Mouse (Mus musculus) embryonic facial prominence, embryonic 12.5 days (tissue): ENCODE data around the gene C1s1. TPM values are rescaled to one million over a fixed set of nuclear protein-coding genes. Genes with fewer than 3 reads are reported as not detected.
"Not testable (repeated sequence)": the region's sequence is repeated elsewhere in the genome, so short reads cannot be mapped to it uniquely, and the experiment has no call there.

ENCODE experiments used
- ATAC-seq: fragments of 200-750 bp; cut with Nextera tagmentation; 2 replicates; pipeline ENCODE4 v1.8.0; 2017; ENCODE audit not compliant: insufficient number of reproducible peaks, insufficient read depth, low FRiP score, low TSS enrichment
- H3K27ac ChIP-seq: fragments of 300-500 bp; sonication (generic); 2 replicates; pipeline ENCODE4 v1.5.1; 2016; ENCODE audit warnings: mild to moderate bottlenecking
- H3K27me3 ChIP-seq: fragments of 300-500 bp; sonication (generic); 2 replicates; pipeline ENCODE4 v1.6.1; 2016; ENCODE audit warnings: mild to moderate bottlenecking, moderate library complexity
- H3K36me3 ChIP-seq: fragments of 300-500 bp; sonication (generic); 2 replicates; pipeline ENCODE4 v1.6.1; 2016; ENCODE audit warnings: mild to moderate bottlenecking
- H3K4me1 ChIP-seq: fragments of 300-500 bp; sonication (generic); 2 replicates; pipeline ENCODE4 v1.6.1; 2016
- H3K4me2 ChIP-seq: fragments of 300-500 bp; sonication (generic); replicated peaks from 2 replicates; pipeline ENCODE4 v1.6.1; 2016; ENCODE audit warnings: mild to moderate bottlenecking, moderate library complexity
- H3K4me3 ChIP-seq: fragments of 300-500 bp; sonication (generic); 2 replicates; pipeline ENCODE4 v1.5.1; 2016; ENCODE audit warnings: mild to moderate bottlenecking
- H3K9ac ChIP-seq: fragments of 300-500 bp; sonication (generic); 2 replicates; pipeline ENCODE4 v1.6.1; 2016; ENCODE audit warnings: mild to moderate bottlenecking, moderate library complexity
- H3K9me3 ChIP-seq: fragments of 300-500 bp; sonication (generic); 2 replicates; pipeline ENCODE4 v1.6.1; 2016; ENCODE audit warnings: mild to moderate bottlenecking, moderate library complexity
- WGBS: fragments of 180-500 bp; shearing (Covaris S2); methylation state at CpG from one replicate; pipeline ENCODE4 v1.1.7; 2016; 5-methylcytosine and 5-hydroxymethylcytosine counted together
- polyA plus RNA-seq: library from polyadenylated mRNA; unstranded; fragments of >200 nt; fragmentation: Nextera tagmentation; extraction: Ambion mirVana; gene quantifications from 2 replicates; pipeline ENCODE4 v1.2.1, GENCODE M21; 2016

C1s1 gene
- polyA plus RNA-seq, 1 experiment from 2014 or later: 1.1 TPM

DNA sequence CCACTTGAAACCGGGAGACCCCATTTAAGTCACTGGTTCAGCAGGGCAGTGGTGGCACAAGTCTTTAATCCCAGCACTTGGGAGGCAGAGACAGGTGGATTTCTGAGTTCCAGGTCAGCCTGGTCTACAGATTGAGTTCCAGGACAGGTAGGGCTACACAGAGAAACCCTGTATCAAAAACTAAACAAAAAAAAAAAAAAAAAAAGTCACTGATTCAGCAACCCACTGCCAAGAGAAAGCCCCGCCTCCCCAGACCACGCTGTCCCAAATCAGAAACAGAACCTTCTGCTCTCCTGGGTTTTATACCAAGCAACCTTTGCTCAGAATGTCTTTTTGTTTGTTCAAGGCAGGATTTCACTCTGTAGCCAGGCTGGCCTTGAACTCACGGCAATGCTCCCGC lies 33.0 kb downstream of the C1s1 start:
- not testable (repeated sequence) for H3K36me3 ChIP-seq, H3K4me1 ChIP-seq, H3K4me3 ChIP-seq, H3K9me3 ChIP-seq, ATAC-seq, H3K4me2 ChIP-seq, H3K27ac ChIP-seq, H3K9ac ChIP-seq, H3K27me3 ChIP-seq
- WGBS: 72% methylated on average over 5 of the region's 5 CpGs

DNA sequence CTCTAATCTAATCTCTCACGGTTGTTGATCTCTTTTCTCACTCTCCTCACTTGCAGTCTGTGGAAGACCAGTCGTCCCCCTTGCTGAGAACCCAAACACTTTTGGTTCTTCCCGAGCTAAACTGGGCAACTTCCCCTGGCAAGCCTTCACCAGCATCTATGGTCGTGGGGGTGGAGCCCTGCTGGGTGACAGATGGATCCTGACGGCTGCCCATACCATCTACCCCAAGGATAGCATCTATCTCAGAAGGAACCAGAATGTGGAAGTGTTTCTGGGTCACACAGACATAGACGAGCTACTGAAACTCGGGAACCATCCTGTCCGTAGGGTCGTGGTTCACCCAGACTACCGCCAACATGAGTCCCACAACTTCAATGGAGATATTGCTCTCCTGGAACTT lies 33.9 kb downstream of the C1s1 start:
- Histone ChIP-seq H3K4me2 (no peak overlapping the region), H3K36me3 (no peaks in the 10 kb centered on the region), H3K4me1 (0 out of 2 replicates have a peak, but pooled peaks cover 3% of the 10 kb centered on the region), H3K9ac (no peak overlapping the region), H3K9me3 (no peaks in the 10 kb centered on the region), H3K4me3 (no peak overlapping the region), H3K27ac (no peak overlapping the region), H3K27me3 (no peaks in the 10 kb centered on the region)
- 83% methylated on average over 10 of the region's 10 CpGs for WGBS
- ATAC-seq: no peak

DNA sequence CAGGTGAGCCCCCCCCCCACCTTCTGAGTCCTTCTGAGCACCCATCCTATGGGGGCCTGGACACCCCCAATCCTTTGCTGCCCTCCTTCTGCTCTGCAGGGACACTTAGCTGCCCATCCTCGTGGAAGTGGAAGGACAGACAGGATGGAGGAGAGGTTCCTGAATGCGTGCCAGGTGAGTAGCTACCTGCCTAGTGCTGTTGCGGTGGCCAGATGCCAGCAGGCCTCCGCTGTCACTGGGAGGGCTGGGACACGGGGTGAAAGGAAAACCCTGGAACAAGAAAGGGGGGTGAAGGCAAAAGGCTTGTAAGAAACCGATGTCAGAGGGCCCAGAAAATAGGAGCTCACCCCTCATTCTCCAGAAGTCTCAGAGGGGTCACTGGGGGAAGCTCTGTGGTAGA lies 35.2 kb downstream of the C1s1 start:
- no peaks in the 10 kb centered on the region for H3K4me1 ChIP-seq
- H3K4me3 ChIP-seq: no peak overlapping the region
- H3K27ac ChIP-seq: no peak overlapping the region
- H3K9ac ChIP-seq: no peak overlapping the region
- WGBS: 77% methylated on average over 6 of the region's 6 CpGs
- no peaks in the 10 kb centered on the region for H3K27me3 ChIP-seq
- H3K36me3 ChIP-seq: no peaks in the 10 kb centered on the region
- no peaks in the 10 kb centered on the region for H3K9me3 ChIP-seq
- ATAC-seq: no peak
- H3K4me2 ChIP-seq: no peak overlapping the region

DNA sequence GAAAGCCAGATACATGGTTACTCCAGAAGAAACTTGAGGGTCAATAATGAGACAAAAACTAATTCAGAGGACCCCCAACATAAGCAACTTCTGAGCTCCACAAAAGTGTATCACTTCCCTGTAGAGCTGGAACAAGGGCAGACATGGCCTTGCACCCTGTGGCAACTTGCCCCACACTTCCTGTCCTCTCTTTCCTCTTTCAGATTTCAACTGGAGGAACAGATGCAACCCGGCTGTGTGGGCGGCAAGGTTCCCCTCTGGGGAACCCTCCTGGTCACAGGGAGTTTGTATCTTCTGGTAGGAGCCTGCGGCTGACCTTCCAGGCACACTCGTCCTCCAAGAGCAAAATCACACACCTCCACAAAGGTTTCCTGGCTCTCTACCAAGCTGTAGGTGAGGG lies 37.1 kb downstream of the C1s1 start:
- no peaks in the 10 kb centered on the region for H3K27me3 ChIP-seq
- H3K9ac ChIP-seq: no peak overlapping the region
- no peaks in the 10 kb centered on the region for H3K36me3 ChIP-seq
- no peaks in the 10 kb centered on the region for H3K9me3 ChIP-seq
- H3K4me1 ChIP-seq: no peaks in the 10 kb centered on the region
- whole genome bisulfite sequencing: 70% methylated on average over 4 of the region's 4 CpGs
- ATAC-seq: no peak
- no peak overlapping the region for H3K4me3 ChIP-seq
- H3K27ac ChIP-seq: no peak overlapping the region
- H3K4me2 ChIP-seq: no peak overlapping the region

DNA sequence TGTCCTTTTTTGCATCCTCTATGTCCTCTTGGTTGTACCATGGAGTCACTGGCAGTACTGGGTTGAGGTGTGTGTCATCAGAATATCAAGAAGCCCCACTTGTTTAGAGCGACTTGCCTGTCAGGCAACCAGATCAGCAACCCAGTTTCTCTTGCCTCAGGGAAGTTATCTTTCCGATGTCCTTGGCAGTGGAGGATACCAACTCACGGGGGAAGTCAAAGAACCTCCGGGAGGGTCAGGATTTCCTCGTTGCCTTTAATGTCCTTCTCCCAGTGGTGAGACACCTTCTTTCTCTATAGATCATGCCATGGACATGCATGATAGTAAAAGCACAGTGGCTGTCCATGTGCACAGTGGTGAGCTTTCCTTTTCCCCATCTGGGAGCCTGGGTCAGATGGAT lies 40.1 kb downstream of the C1s1 start:
- Histone ChIP-seq H3K4me1 (no peaks in the 10 kb centered on the region), H3K9ac (no peak overlapping the region), H3K27ac (no peak overlapping the region), H3K4me2 (no peak overlapping the region), H3K36me3 (no peaks in the 10 kb centered on the region), H3K4me3 (no peak overlapping the region), H3K27me3 (no peaks in the 10 kb centered on the region), H3K9me3 (no peaks in the 10 kb centered on the region)
- no peak for ATAC-seq
- WGBS: 82% methylated on average over 5 of the region's 5 CpGs

DNA sequence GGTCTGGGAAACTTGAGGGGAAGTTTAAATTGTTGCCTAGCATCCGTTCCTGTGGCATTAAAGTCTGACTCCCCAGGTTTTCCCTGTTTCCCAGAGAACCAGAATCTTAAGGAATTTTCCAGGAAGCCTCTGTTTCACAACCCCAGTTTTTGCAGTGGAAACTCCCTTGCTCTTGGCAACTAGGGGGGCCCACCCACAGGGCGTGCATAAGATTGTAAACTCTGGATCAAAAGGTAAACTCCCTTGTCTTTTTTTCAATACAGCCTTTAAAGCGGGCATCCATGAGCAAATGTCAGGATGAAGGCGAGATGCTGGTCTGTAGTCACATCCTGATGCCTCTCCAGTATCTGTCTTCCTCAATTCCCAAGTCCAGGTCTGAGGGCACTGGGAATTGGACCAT lies 40.7 kb downstream of the C1s1 start:
- Histone ChIP-seq H3K27me3 (no peaks in the 10 kb centered on the region), H3K4me2 (no peak overlapping the region), H3K9me3 (no peaks in the 10 kb centered on the region), H3K4me3 (no peak overlapping the region), H3K4me1 (no peaks in the 10 kb centered on the region), H3K36me3 (no peaks in the 10 kb centered on the region), H3K9ac (no peak overlapping the region), H3K27ac (no peak overlapping the region)
- ATAC-seq: no peak
- 72% methylated on average over 4 of the region's 4 CpGs for WGBS

DNA sequence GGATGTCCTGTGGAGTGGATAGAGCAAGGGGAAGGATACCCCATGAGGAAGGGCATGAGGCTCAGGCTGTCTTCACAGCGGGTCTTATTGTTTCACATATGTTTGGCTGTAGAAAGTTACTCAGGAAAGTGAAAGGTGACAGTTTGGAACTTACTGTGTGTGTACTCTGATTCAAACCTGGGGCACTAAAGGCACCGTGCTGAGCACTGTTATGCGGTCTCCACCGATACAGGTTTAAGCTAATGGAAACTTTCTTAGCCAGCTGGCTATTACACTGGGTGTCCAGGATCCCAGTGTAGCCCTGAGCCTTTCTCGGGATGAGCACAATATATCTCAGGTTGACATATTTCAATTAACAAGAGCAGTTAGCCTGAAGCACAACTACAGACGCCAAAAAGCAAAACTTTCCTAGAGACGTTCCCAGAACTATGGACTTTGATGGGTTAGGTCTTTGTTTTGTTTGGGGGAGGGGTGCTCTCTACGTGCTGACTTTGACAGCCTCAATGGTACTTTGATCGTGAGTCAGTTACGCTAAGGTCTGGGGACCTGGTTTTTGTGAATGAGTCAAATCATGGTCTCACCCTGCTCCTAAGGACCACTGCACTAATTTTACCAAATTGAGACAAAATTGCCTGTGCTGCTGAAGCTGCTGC lies 42.1 kb downstream of the C1s1 start:
- no peak overlapping the region for H3K27ac ChIP-seq
- H3K9me3 ChIP-seq: no peaks in the 10 kb centered on the region
- no peaks in the 10 kb centered on the region for H3K4me1 ChIP-seq
- 43% methylated on average over 10 of the region's 10 CpGs for WGBS
- H3K36me3 ChIP-seq: no peaks in the 10 kb centered on the region
- H3K4me3 ChIP-seq: no peak overlapping the region
- ATAC-seq: no peak
- H3K9ac ChIP-seq: no peak overlapping the region
- H3K4me2 ChIP-seq: no peak overlapping the region
- H3K27me3 ChIP-seq: no peaks in the 10 kb centered on the region

DNA sequence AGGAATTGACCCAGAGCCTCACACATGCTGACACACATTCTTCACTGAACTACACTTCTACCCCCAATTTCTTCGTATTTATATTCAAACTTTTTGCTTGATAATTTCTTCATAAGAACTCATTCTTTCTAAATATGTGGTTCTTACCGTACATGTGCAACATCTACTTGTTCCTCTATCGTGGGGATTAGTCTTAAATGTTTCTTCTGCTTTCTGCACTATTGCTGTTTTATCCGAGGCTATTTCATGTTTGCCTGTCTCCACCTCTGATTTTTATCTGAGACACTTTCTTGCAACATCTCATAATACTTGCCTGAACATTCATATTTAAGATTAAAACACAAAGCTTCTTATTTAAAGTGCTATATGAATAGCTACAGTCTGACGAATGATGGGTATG lies 46.1 kb downstream of the C1s1 start:
- WGBS: 94% methylated on average over 5 of the region's 5 CpGs
- no peak overlapping the region for H3K4me3 ChIP-seq
- 0 out of 2 replicates have a peak, but pooled peaks cover 4% of the 10 kb centered on the region for H3K4me1 ChIP-seq
- no peak overlapping the region for H3K9ac ChIP-seq
- no peak overlapping the region for H3K4me2 ChIP-seq
- no peak overlapping the region for H3K27ac ChIP-seq
- no peaks in the 10 kb centered on the region for H3K36me3 ChIP-seq
- no peaks in the 10 kb centered on the region for H3K27me3 ChIP-seq
- ATAC-seq: no peak
- H3K9me3 ChIP-seq: no peaks in the 10 kb centered on the region

DNA sequence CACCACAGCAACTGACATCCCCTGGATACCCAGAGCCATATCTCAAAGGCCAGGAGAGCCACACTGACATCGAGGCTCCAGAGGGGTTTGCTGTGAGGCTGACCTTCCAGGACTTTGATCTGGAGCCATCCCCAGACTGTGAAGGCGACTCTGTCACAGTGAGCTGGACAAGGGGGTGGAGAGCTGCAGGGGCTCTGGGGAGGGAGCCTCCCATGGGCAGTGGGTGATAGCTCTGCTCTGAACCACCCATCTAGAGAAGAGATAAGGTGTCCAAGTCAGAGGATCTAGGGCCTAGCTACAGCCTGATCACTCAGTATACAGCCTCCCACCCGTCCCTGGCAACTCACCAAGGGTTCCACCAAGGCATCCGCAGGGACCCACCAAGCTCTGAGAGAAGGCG lies 48.3 kb downstream of the C1s1 start:
- Histone ChIP-seq H3K4me1 (0 out of 2 replicates have a peak, but pooled peaks cover 4% of the 10 kb centered on the region), H3K9ac (no peak overlapping the region), H3K36me3 (no peaks in the 10 kb centered on the region), H3K4me3 (no peak overlapping the region), H3K27me3 (no peaks in the 10 kb centered on the region), H3K27ac (no peak overlapping the region), H3K9me3 (no peaks in the 10 kb centered on the region), H3K4me2 (no peak overlapping the region)
- 83% methylated on average over 5 of the region's 5 CpGs for WGBS
- no peak for ATAC-seq

DNA sequence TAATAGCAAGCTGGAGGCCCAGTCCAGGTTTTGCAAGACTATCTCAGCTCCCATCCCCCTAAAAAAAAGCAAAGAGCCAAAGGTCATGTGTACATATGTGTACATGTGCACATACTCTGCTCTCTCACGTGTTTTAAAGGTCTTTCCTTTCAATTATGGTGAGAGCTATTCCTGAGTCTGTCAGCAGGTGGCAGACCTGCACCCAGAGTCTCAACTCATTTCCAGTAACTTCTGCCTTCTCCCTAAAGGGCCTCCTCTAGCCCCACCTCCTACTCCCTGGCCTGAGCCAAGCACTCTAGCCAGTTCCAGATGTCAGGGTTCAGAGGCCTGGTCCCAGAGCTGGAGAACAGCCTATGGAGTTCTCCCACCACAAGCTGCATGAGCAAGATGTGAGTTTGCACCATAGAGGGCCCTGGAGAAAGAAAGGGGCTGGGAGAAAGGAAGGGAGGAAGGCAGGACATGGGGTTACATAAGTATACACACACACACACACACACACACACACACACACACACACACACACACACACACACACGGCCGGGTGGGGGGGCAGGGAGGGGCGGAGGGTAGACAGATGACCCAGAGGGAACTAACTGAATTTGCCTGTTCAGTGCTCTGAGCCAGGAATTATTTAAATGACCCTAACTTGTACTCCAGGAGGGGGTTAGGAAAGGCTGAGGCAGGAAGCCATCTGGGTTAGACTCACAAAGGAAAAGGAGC lies 49.2 kb downstream of the C1s1 start, which contains the start of gene C1rl:
TSS of gene C1rl (plus strand) at position 272 of the 720 bp plus-strand sequence.
- Histone ChIP-seq H3K9me3 (no peaks in the 10 kb centered on the region), H3K36me3 (no peaks in the 10 kb centered on the region), H3K4me2 (no peak within 1 kb of the TSS), H3K4me1 (0 out of 2 replicates have a peak, but pooled peaks cover 4% of the 10 kb centered on the region), H3K27ac (peak within 1 kb of the TSS; percentile 52; the same call in 1 of the 2 replicates), H3K4me3 (no peak within 1 kb of the TSS), H3K9ac (no peak within 1 kb of the TSS), H3K27me3 (no peaks in the 10 kb centered on the region)
- peak; percentile 83; the same call in 1 of the 2 replicates for ATAC-seq
- WGBS: 31% methylated on average over 4 of the region's 4 CpGs

DNA sequence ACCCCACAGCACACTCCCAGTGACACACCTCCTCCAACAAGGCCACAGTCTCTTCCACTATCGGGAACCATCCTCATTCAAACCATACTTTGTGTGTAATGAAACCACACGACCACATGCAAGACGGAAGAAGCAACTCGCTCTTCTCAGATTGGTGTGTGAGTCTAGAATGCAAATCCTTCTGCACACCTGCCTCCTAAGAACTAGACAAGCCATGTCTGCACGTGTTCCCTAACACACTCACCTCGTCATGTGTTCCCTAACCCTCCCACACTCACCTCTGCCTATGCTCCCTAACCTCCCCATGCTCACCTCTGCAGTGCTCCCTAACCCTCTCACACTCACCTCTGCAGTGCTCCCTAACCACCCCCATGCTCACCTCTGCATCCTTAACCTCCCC lies 50.7 kb downstream of the C1s1 start:
- no peaks in the 10 kb centered on the region for H3K27me3 ChIP-seq
- H3K27ac ChIP-seq: no peak overlapping the region
- no peak overlapping the region for H3K4me2 ChIP-seq
- H3K4me3 ChIP-seq: no peak overlapping the region
- no peak for ATAC-seq
- no peaks in the 10 kb centered on the region for H3K36me3 ChIP-seq
- H3K9me3 ChIP-seq: no peaks in the 10 kb centered on the region
- H3K9ac ChIP-seq: no peak overlapping the region
- 0 out of 2 replicates have a peak, but pooled peaks cover 4% of the 10 kb centered on the region for H3K4me1 ChIP-seq
- 78% methylated on average over 6 of the region's 6 CpGs for WGBS

DNA sequence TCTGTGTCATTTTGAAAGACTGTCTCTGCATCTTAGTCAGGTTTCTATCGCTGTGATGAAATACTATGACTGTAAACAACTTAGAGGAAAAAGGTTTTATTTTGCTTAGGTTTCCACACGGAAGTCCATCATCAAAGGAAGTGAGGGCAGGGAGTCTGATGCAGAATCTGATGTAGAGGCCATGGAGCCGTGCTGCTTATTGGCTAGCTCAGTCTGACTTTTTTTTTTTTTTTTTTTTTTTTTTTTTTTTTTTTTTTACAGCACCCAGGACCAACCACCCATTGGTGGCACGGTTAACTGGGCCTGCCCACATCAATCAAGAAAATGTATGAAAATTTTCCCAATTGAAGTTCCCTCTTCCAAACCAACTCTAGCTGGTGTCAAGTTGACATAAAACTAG lies 53.2 kb downstream of the C1s1 start:
- no peak overlapping the region for H3K9ac ChIP-seq
- no peak for ATAC-seq
- 73% methylated on average over 4 of the region's 4 CpGs for whole genome bisulfite sequencing
- no peak overlapping the region for H3K4me2 ChIP-seq
- H3K27ac ChIP-seq: no peak overlapping the region
- no peak overlapping the region for H3K4me3 ChIP-seq
- no peaks in the 10 kb centered on the region for H3K36me3 ChIP-seq
- 0 out of 2 replicates have a peak, but pooled peaks cover 4% of the 10 kb centered on the region for H3K4me1 ChIP-seq
- no peaks in the 10 kb centered on the region for H3K27me3 ChIP-seq
- H3K9me3 ChIP-seq: no peaks in the 10 kb centered on the region
